Mouse (Mus musculus) 416B (cell line): ENCODE data around the gene Olfr625-ps1.
"Not testable (repeated sequence)": the region's sequence is repeated elsewhere in the genome, so short reads cannot be mapped to it uniquely, and the experiment has no call there.

Experiments used
- DNase-seq: peaks from one replicate; pipeline ENCODE4 v3.0.0; 2011; ENCODE audit warnings: low read depth

Olfr625-ps1 gene

DNA sequence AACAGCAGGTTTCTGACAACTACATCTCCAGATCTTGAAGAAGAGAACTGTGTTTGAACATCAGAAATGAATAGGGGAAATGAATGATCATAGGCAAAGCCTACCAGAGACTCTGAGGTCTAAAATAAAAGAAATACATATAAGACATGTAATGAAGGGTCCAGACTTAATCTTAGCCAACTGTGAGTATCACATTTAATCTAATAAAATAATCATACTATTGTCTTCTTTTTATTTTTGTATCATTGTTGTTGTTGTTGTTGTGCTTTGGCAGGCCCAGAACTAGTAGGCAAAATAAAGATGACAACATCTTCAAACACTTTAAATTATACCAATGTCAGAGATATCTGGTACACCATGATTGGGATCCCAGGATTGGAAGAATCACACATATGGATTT is at the start of gene Olfr625-ps1:
Gene Olfr625-ps1 (plus strand): TSS at position 301 of the 400 bp plus-strand sequence.
- no peak for DNase-seq

DNA sequence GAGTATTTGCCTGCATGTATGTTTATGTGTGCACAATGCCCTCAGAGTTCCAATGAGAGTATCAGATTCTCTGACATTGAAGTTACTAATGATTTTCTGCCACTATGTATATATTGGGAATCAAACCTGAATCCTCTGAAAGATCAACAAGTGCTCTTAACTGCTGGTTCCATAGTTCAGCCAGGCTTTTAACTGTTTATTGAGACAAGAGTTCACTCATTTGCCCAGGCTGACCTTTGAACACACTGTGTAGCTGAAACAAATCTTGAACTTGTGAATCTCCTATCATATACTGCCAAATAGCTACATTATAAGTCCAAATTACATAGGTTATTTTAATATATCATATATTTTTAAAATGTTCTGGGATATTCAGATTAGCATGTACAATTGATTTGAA is 45.7 kb upstream of the Olfr625-ps1 start:
- no peak for DNase-seq

DNA sequence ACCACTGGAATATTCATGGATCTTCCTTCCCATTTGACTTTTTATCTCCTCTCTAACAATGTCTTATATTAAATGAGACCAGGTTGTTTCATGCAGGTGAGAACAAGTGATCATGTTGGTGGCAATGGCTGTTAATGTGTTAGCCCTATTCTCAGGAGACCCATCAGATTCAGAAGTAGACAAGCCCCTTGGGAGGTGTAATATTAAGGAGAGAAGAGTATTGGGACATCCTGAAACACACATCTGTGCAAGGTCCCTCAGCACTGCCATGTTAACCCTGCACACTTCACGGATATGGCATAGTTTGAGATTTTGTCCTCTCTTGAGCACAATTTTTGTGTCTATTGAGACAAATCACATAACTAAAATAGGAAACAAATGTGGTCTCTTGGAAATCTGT is 39.9 kb upstream of the Olfr625-ps1 start, which contains the start of gene Olfr622:
Gene Olfr622 (minus strand): TSS at position 101 of the 400 bp plus-strand sequence.
- no peak for DNase-seq

DNA sequence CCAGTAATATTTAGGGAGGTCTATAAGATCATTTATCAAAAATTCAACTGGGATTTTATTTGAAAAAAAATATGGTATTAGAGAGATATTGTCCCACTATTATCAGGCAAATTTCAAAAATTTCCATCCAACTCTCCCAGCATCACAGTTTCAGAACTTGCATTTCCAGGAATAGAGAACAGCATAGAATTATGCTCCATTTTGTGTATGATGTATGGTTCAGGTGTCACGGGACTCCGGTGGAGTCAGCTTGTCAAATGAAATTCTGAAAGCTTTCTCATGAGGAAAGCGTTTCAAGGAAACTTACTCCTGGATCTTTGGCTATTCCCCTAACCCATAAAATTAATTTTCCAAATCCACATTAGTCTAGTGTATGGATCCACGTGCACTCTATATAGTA is 38.5 kb upstream of the Olfr625-ps1 start:
- no peak for DNase-seq

DNA sequence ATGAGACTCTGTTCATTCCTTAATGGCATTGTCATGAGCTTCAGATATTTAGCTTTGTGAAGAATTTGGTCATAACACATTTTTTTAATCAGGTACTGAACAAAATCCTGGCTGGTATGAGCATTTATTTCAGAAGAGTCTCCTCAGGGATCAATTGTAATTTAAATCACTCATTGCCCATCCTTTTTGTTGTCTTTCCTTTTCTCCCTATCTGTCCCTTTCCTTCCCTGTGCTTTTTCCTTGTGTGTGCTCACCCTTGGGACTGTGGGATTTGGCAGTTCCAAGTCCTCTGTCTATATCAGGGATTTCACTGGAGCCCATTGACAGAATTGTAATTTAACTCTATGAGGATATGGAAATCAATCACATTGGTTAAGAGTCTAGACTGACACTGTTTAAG is 18.9 kb upstream of the Olfr625-ps1 start, which contains the start of gene Olfr623:
Gene Olfr623 (minus strand): TSS at position 101 of the 400 bp plus-strand sequence.
- no peak for DNase-seq

DNA sequence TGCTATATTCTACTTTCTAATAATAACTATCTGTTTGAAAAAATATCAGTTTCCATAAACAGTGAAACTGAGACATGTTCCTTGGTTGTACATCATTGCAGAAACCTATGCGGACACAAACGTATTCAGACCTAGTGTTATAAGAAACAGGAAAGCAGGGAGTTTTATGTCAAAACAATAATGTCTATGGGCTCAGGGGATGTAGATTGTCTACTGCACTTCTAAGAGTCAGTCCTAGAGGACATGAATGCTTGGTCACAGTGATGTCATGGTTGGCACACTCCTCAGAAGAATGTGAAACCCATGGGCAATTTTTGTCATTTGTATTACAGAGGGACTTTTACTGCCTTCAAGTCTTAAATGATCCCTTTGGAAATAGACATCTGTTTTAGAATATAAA is 11.4 kb upstream of the Olfr625-ps1 start, which contains the start of gene Olfr624:
Gene Olfr624 (minus strand): TSS at position 101 of the 400 bp plus-strand sequence.
- DNase-seq: no peak

DNA sequence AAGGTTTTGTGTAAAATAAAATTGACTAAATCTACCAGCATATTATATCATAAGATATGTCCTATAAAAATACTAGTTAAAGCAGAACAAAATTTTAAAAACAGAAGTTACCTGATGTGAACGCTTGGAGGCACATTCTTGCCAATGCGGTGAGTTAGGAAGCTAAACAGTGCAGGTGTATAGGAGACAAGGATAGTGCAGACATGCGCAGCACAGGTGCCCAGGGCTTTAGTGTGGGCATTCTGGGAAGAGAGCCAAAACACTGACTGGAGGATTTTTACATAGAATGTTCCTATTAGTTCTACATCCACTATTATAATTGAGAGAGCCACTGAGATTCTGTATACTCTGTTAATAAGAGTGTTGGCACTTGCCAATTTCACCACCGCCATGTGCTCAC is 16.9 kb downstream of the Olfr625-ps1 start:
- no peak for DNase-seq

DNA sequence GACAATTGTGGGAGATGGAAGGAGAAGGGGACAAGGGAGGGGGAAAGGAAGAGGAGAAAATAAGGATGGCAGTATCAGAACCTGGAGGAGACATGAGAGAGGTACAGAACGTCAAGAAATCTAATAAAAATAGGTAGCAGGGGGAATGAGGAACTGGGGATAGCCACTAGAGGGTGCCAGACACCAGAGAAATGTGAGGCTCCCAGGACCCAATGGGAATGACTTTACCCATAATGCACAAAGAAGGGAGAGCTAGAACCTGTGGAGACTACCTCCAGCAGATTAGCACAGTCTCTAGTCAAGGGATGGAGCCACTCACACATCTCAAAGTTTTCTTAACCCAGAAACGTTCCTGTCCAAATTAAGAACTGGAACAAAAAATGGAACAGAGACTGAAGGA is 29.5 kb downstream of the Olfr625-ps1 start:
- DNase-seq: peak; percentile 46

DNA sequence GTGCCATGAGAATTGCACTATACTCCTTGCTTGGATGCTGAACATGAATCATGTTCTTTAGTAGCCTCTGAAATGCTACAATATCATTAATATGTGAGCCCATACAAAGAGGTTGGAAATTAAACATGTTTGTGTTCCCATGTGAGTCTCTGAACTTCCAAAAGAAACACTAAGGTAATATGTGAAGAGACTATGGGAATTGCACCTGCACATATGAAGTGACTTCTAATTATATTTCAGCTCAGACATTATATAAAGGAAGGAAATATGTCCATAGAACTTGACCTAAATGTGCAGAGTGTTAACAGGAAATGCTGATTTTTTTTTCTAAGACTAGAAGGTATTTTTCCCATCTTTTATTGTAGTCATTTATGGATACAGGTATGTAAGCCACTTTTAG is 31.9 kb downstream of the Olfr625-ps1 start, which contains the start of gene Olfr243:
Gene Olfr243 (plus strand): TSS at position 301 of the 400 bp plus-strand sequence.
- no peak for DNase-seq

DNA sequence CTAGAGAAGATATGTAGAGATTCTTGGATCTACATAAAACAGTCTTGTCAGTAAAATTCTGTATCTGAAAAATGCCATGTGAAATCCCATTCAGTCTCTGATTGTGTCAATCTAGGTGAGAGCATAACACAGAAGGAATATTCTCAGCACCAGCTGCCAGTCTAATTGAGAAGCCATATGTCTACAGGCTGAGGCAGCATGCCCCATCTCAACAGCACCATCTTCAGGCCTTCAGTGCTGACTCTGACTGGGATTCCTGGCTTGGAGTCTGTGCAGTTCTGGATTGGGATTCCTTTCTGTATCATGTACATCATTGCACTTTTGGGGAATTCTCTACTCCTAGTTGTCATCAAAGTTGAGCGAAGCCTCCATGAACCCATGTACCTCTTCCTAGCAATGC is 33.9 kb downstream of the Olfr625-ps1 start:
- DNase-seq: not testable (repeated sequence)

DNA sequence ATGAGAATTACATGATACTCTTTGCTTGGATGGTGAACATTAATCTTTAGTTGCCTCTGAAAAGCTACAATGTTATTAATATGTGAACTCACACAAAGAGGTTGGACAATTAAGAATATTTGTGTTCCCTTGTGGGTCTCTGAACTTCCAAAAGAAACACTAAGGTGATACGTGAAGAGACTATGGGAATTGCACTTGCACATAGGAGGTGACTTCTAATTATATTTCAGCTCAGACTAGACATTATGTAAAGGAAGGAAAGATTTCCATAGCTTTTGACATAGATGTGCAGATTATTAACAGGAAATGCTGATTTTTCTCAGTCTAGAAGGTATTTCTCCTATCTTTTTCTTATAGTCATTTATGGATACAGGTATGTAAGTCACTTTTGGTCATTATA is 47.6 kb downstream of the Olfr625-ps1 start, which contains the start of gene Olfr628:
Gene Olfr628 (plus strand): TSS at position 301 of the 400 bp plus-strand sequence.
- DNase-seq: no peak
